Mouse (Mus musculus) activated CD4-positive, CD25-positive, alpha-beta regulatory T cell, adult 9 weeks (primary cell): ENCODE data around the gene Ahnak2. TPM values are rescaled to one million over a fixed set of nuclear protein-coding genes. Genes with fewer than 3 reads are reported as not detected.

Experiments
- polyA plus RNA-seq: library from polyadenylated mRNA; unstranded; fragments of 100-300 nt; shearing (Covaris generic); gene quantifications from one replicate; pipeline ENCODE4 v1.2.1, GENCODE M21; 2017

The Ahnak2 gene
- not detected for polyA plus RNA-seq

GRCm38 (mm10) chr12:112801864-112802846 is at the start of gene Ahnak2:
Ahnak2 (minus strand) TSS chr12:112802657.

GRCm38 (mm10) chr12:112829244-112829864 is 26.9 kb upstream of the Ahnak2 start, which contains the start of gene Cdca4:
Cdca4 (minus strand) TSS chr12:112829423.

GRCm38 (mm10) chr12:112808587-112809364 is 6.3 kb upstream of the Ahnak2 start, which contains the start of gene Clba1:
Clba1 (plus strand) TSS chr12:112808937.

GRCm38 (mm10) chr12:112760154-112760926 is 42.1 kb downstream of the Ahnak2 start, which contains the start of gene Pld4:
Pld4 (plus strand) TSS chr12:112760655.

Other genes with a start within 250 kb of the Ahnak2 start
- 12.1 TPM for gene Inf2, start 213.9 kb downstream of the Ahnak2 start, polyA plus RNA-seq
- gene Adssl1, start 182.6 kb downstream of the Ahnak2 start, polyA plus RNA-seq = 1.9 TPM
- 44.5 TPM for gene Siva1, start 158.0 kb downstream of the Ahnak2 start, polyA plus RNA-seq
- gene Akt1, start 127.8 kb downstream of the Ahnak2 start, polyA plus RNA-seq = 8.0 TPM
- 1.7 TPM for gene Zbtb42, start 123.8 kb downstream of the Ahnak2 start, polyA plus RNA-seq
- 2.6 TPM for gene Cep170b, start 82.2 kb downstream of the Ahnak2 start, polyA plus RNA-seq
- gene Pld4, start 42.0 kb downstream of the Ahnak2 start, polyA plus RNA-seq = 5.2 TPM
- gene Clba1, start 6.3 kb upstream of the Ahnak2 start, polyA plus RNA-seq = not detected
- gene Cdca4, start 26.8 kb upstream of the Ahnak2 start, polyA plus RNA-seq = 89.7 TPM
- 32.9 TPM for gene Gpr132, start 65.6 kb upstream of the Ahnak2 start, polyA plus RNA-seq
- 1.0 TPM for gene Jag2, start 127.1 kb upstream of the Ahnak2 start, polyA plus RNA-seq
- 48.1 TPM for gene Nudt14, start 139.5 kb upstream of the Ahnak2 start, polyA plus RNA-seq
- 7.9 TPM for gene Btbd6, start 173.8 kb upstream of the Ahnak2 start, polyA plus RNA-seq
- gene Brf1, start 198.0 kb upstream of the Ahnak2 start, polyA plus RNA-seq = 17.5 TPM
- 3.6 TPM for gene Pacs2, start 211.9 kb upstream of the Ahnak2 start, polyA plus RNA-seq